Mouse (Mus musculus) neural tube, postnatal 0 days (tissue): ENCODE measurements around the gene Abcb4. TPM values are rescaled to one million over a fixed set of nuclear protein-coding genes. Genes with fewer than 3 reads are reported as not detected.

Experiments
- polyA plus RNA-seq: library from polyadenylated mRNA; unstranded; fragments of >200 nt; fragmentation: Nextera tagmentation; extraction: Ambion mirVana; gene quantifications from 2 replicates; pipeline ENCODE4 v1.2.1, GENCODE M21; 2015

The Abcb4 gene
- 0.79 and 1.8 TPM in 2 replicates for polyA plus RNA-seq

DNA sequence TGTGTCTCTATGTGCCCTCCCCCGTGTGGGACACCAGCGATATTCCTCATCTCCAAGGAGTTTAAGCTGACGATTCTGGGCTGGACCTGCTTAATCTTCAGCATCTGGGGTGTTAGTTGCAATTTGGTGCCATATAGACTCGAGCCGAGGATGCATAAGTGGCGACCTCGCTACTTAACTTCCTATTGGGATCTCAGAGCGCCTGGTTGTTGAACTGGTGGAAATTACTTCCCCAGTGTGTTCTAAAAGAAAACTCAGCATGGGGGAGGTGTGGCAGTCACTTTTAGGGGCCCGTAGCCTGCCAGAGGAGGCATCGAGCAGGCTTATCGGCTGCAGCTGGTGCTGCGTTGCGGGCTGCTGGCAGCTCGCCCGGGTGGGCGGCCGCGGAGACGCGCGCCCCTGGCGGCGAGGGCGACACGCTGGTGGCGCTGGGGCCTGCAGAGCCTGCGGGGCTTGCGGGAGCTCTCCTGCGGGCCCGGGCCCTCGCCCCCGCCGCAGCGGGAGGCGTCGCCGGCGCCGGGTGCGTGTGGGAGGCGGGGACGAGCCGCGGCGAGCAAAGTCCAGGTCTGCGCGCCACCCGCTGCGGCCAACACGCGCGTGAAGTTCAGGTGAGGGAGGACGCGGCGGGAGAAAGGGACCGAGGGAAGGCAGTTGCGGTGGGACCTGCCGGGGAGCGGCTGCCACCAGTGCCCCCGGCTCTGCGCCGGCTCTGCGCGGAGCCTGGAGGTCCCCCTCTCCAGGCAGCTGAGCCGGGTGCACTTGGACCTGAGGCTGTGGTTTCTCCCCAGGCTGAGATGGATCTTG is at the start of gene Abcb4:
Gene Abcb4 (plus strand): TSS at position 418 of the 804 bp plus-strand sequence.

GRCm38 (mm10) chr5:8996686-8997512 is 103.4 kb downstream of the Abcb4 start, which contains the start of gene Crot:
Crot (minus strand) TSS chr5:8997324.

Other genes starting within 250 kb of the Abcb4 start
- gene Abcb1a, start 233.6 kb upstream of the Abcb4 start, polyA plus RNA-seq: 3.8 and 4.2 TPM in 2 replicates
- gene Abcb1b, start 95.6 kb upstream of the Abcb4 start, polyA plus RNA-seq: 2.2 and 2.5 TPM in 2 replicates
- gene Crot, start 103.6 kb downstream of the Abcb4 start, polyA plus RNA-seq: 29.1 and 29.6 TPM in 2 replicates
- gene Tmem243, start 207.0 kb downstream of the Abcb4 start, polyA plus RNA-seq: 18.6 and 22.5 TPM in 2 replicates